Mouse (Mus musculus) lung, embryonic 16.5 days (tissue): ENCODE measurements at regions not wholly inside any gene's neighbourhood (a gene's known extent, or its start where the extent isn't known, plus 50 kb on each side); places are given as distances from the start of the nearest gene placed in this dataset.
A peak's percentile ranks its signal among the peaks of the same experiment; 100 is the strongest.

Source experiments
- ATAC-seq: fragments of 200-750 bp; cut with Nextera tagmentation; 2 replicates; pipeline ENCODE4 v1.8.0; 2017; ENCODE audit warnings: low read depth, mild to moderate bottlenecking, moderate library complexity
- H3K27ac ChIP-seq: fragments of 300-500 bp; sonication (generic); 2 replicates; pipeline ENCODE4 v1.5.1; 2014; ENCODE audit warnings: mild to moderate bottlenecking, control low read depth, low read length
- H3K27me3 ChIP-seq: fragments of 300-500 bp; sonication (generic); 2 replicates; pipeline ENCODE4 v1.6.1; 2014; ENCODE audit warnings: low read depth, low read length, mixed read lengths; ENCODE audit not compliant: control insufficient read depth, insufficient read depth
- H3K36me3 ChIP-seq: fragments of 300-500 bp; sonication (generic); 2 replicates; pipeline ENCODE4 v1.6.1; 2014; ENCODE audit warnings: low read length; ENCODE audit not compliant: control insufficient read depth, insufficient read depth
- H3K4me1 ChIP-seq: fragments of 300-500 bp; sonication (generic); replicated peaks from 2 replicates; pipeline ENCODE4 v1.6.1; 2014; ENCODE audit warnings: low read length, mixed read lengths; ENCODE audit not compliant: control insufficient read depth, insufficient read depth
- H3K4me2 ChIP-seq: fragments of 300-500 bp; sonication (generic); 2 replicates; pipeline ENCODE4 v1.6.1; 2014; ENCODE audit warnings: low read depth, low read length, control low read depth
- H3K4me3 ChIP-seq: fragments of 300-500 bp; sonication (generic); 2 replicates; pipeline ENCODE4 v1.5.1; 2014; ENCODE audit warnings: mild to moderate bottlenecking, low read length, control low read depth
- H3K9ac ChIP-seq: fragments of 300-500 bp; sonication (generic); 2 replicates; pipeline ENCODE4 v1.6.1; 2014; ENCODE audit warnings: low read length, control low read depth
- H3K9me3 ChIP-seq: fragments of 300-500 bp; sonication (generic); 2 replicates; pipeline ENCODE4 v1.6.1; 2016; ENCODE audit warnings: low read length; ENCODE audit not compliant: control insufficient read depth
- WGBS: fragments of 180-500 bp; shearing (Covaris S2); extraction: QIAGEN DNeasy Blood & Tissue Kit; methylation state at CpG from one replicate; pipeline ENCODE4 v1.1.7; 2014; 5-methylcytosine and 5-hydroxymethylcytosine counted together

DNA sequence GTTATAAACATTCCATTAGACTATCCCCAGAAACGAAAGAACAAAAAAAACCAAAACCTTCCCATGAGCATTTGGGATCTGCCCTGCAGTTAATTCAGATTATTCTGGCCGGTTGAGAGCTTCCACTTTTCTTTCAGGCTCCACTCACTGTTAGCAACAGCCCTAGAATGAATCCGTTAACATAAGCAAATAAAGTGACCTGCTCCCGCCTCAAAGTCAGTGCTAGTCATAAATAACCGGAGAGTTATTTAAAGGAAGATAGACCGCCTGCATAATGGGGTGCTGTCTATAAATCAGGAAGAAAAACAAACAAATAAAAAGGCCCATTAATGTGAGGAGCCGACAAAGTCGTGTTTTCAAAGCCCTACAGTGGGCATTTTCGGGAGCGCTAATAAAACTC lies 103.3 kb downstream of the Tbx4 start:
- H3K4me3 ChIP-seq, result peak overlapping the region; percentile 40
- no peak overlapping the region for H3K27ac ChIP-seq
- H3K4me2 ChIP-seq, result peak overlapping the region; percentile 66
- no peaks in the 10 kb centered on the region for H3K36me3 ChIP-seq
- ATAC-seq, result peak; percentile 37; the same call in 1 of the 2 replicates
- H3K27me3 ChIP-seq, result peaks cover 8% of the 10 kb centered on the region
- peak overlapping the region; percentile 52 for H3K9ac ChIP-seq
- WGBS, result 3% methylated on average over 10 of the region's 10 CpGs
- H3K4me1 ChIP-seq, result peaks cover 9% of the 10 kb centered on the region
- no peaks in the 10 kb centered on the region for H3K9me3 ChIP-seq

DNA sequence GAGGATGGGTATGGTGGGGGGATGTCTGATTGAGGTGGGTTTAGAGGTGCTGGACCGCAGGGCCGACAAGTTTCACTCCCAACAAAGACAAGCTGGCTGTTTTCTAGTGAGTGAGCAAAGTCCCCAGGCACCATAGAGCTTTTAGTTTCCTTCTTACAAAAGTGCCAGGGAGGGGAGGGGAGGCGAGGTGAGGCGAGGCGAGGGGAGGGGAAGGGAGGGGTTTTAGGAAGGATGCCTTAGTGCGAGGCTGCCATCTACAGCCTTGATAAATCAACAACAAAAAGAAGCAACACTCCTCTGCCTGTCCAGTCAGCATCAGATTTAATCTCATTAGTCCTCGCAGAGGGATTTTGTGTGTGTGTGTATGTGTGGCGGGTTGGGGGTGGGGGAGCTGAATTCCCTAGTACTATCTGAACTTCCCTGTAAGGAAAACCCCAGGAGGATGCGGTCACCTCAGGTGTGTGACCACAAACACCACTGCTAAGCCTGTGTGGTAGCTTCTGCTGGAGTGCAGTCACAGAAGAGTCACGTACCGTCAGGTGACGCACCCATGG lies 103.8 kb downstream of the Tbx4 start:
- WGBS, result 9% methylated on average over 10 of the region's 12 CpGs
- Histone ChIP-seq H3K36me3 (no peaks in the 10 kb centered on the region), H3K4me1 (peaks cover 11% of the 10 kb centered on the region), H3K4me3 (peak overlapping the region; percentile 40), H3K4me2 (peak overlapping the region; percentile 66), H3K9me3 (no peaks in the 10 kb centered on the region), H3K27ac (no peak overlapping the region), H3K27me3 (peaks cover 8% of the 10 kb centered on the region), H3K9ac (peak overlapping the region; percentile 52)
- peak; percentile 56 for ATAC-seq

DNA sequence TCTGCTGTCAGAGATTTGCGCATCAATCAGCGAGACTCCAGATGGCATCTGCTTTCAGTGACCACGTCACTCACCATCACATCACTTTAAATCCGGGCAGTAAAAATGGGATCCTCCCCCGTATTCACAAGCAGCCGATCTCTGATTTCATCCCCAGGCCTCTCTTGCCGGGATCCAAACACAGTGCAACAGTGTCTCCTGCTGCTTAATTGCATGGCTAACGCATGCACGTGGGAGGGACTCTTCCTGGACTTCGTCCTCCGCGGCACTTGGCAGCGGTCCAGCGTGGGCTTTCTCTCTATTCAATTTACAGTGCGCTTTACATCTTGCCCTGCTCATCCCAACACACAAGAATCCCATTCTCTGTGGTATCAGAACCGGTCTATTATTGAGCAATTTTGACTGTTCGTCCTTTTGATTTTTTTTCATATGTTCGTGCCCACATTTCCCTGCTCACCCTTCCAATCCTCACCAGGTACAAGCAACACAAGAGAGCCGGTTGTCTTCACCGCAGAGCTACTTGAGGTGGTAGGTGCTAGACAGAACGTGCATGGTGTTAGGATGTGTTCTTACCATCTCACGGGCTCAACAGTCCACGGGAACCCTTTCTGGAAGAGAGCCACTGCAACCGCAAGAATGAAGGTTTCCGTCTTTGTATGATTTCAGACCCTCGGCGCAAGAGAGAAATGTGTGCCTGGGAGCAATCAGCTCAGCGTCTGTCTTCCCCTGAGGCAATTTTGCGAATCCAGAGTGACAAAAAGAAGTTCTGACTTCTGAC lies 109.3 kb downstream of the Tbx4 start:
- 42% methylated on average over 29 of the region's 29 CpGs for WGBS
- Histone ChIP-seq H3K27me3 (no peaks in the 10 kb centered on the region; the same call in 1 of the 2 replicates), H3K4me3 (peak overlapping the region; percentile 38), H3K27ac (no peak overlapping the region), H3K36me3 (no peaks in the 10 kb centered on the region), H3K9ac (peak overlapping the region; percentile 17; the same call in 1 of the 2 replicates), H3K4me2 (peak overlapping the region; percentile 56), H3K9me3 (no peaks in the 10 kb centered on the region), H3K4me1 (0 out of 2 replicates have a peak, but pooled peaks cover 4% of the 10 kb centered on the region)
- peak; percentile 78 for ATAC-seq

DNA sequence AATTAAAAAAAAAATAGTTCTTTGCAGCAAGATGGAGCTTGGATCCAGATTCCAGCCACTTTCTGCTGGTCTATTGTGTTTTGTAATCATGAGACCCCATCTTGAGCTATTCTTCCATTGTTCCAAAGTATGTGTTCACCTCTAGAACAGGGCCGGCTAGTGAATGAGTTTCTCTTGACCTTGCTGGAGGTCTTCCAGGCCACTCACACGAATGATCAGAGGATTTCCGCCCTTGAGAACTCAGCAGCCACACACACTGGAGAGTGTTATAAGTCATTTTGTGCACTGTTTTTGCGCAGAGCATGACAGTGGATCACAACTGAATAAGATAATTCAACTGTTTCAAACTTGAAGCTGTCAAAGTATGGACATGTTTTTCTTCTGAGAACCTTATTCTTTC lies 110.5 kb downstream of the Tbx4 start:
- no peaks in the 10 kb centered on the region for H3K27me3 ChIP-seq
- ATAC-seq, result no peak

DNA sequence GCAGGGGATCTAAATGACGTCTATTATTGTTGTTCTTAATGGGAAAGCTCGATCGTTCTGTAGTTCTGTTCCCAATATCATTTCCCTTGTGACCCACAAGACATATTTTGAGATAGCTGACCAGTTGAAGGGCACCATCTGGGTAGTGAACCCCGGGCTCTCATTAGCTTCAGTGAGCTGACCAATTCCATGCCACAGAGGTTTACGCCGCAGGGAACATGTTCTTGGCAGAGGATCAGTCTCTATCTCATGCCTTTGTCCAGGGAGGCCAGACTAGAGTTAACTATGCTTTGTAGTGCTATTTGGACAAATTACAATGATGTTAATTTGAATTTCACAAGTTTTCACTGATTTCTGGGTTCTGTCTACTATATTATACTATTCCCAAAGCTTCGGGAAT lies 117.1 kb downstream of the Tbx4 start:
- no peak overlapping the region for H3K27ac ChIP-seq
- H3K4me3 ChIP-seq, result no peak overlapping the region
- H3K9me3 ChIP-seq, result no peaks in the 10 kb centered on the region
- ATAC-seq, result no peak
- H3K4me2 ChIP-seq, result no peak overlapping the region
- 63% methylated on average over 7 of the region's 7 CpGs for WGBS
- no peak overlapping the region for H3K9ac ChIP-seq
- no peaks in the 10 kb centered on the region for H3K27me3 ChIP-seq
- H3K36me3 ChIP-seq, result no peaks in the 10 kb centered on the region
- H3K4me1 ChIP-seq, result no peaks in the 10 kb centered on the region

More for the DNA sequence above, 110.5 kb downstream of the Tbx4 start:
- H3K9ac ChIP-seq, result no peak overlapping the region
- H3K27ac ChIP-seq, result no peak overlapping the region
- no peak overlapping the region for H3K4me2 ChIP-seq
- no peak overlapping the region for H3K4me3 ChIP-seq
- 70% methylated on average over 4 of the region's 4 CpGs for WGBS
- H3K4me1 ChIP-seq, result 0 out of 2 replicates have a peak, but pooled peaks cover 4% of the 10 kb centered on the region
- no peaks in the 10 kb centered on the region for H3K36me3 ChIP-seq
- no peaks in the 10 kb centered on the region for H3K9me3 ChIP-seq

DNA sequence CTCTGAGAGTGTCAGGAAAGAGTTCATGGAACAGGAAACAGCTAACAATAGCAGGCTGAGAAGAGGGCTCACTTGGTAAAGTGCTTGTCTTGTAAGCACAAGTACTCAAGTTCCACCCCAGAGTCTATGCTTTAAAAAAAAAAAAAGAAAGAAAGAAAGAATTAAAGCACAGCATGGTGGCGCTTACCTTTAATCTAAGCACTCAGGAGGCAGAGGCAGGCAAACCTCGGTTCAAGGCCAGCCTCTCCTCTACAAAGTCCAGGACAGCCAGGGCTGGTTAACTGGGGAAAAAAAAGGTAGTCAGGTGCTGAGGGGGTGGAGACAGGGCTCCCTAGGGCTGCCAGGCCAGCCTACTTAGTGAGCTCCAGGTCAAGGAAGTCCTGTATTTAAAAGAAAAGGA lies 119.1 kb downstream of the Tbx4 start:
- no peak for ATAC-seq
- H3K9ac ChIP-seq, result no peak overlapping the region
- H3K9me3 ChIP-seq, result no peaks in the 10 kb centered on the region
- H3K27me3 ChIP-seq, result no peaks in the 10 kb centered on the region
- no peaks in the 10 kb centered on the region for H3K36me3 ChIP-seq
- H3K4me1 ChIP-seq, result no peaks in the 10 kb centered on the region
- no peak overlapping the region for H3K27ac ChIP-seq
- H3K4me2 ChIP-seq, result no peak overlapping the region
- 79% methylated on average over 2 of the region's 2 CpGs for WGBS
- no peak overlapping the region for H3K4me3 ChIP-seq

DNA sequence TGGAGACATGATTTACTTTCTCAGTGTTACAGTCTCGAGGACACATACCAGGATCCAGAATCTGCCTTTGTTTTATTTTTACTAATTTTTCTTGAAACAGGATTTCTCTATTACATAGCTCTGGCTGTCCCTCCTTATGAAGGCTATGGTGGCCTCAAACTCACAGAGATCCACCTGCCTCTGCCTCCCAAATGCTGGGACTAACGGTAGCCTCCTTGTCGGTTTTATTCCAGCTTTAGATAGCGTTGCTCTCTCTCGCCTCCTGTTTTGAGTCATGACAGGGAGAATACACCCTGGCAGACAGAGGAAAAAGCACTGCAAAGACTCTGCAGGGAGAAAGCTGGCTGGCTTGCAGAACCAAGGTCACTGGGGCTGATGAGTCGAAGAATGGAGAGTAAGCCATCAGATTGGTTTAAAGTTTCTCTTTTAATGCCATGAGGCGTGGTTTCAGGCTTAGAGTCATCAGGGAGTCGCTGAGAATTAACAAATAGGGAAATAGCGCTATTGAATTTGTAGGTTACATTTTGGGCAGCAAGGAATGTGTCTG lies 119.8 kb downstream of the Tbx4 start:
- no peaks in the 10 kb centered on the region for H3K27me3 ChIP-seq
- H3K4me2 ChIP-seq, result no peak overlapping the region
- H3K4me3 ChIP-seq, result no peak overlapping the region
- no peak overlapping the region for H3K27ac ChIP-seq
- H3K9ac ChIP-seq, result no peak overlapping the region
- no peaks in the 10 kb centered on the region for H3K9me3 ChIP-seq
- WGBS, result 78% methylated on average over 9 of the region's 9 CpGs
- H3K4me1 ChIP-seq, result no peaks in the 10 kb centered on the region
- H3K36me3 ChIP-seq, result no peaks in the 10 kb centered on the region
- ATAC-seq, result no peak

DNA sequence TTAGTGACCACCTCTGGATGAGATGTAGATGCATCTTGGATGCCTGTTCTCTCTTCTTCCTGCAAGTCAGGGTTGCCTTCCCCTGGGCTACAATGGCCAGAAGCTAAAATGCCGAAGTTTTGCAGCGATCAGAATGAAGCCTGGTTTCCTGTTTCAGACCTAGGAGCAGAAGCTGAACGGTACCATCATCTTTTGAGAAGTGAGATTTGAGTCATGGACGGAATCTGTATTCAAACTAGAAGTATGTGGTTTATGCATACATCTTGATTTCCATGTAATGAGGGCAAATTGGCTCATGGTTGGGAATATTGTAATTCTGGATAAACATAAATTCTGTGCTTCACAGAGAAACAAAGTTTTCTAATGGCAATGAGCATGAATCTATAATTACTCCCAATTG lies 120.6 kb downstream of the Tbx4 start:
- 76% methylated on average over 4 of the region's 4 CpGs for WGBS
- H3K4me1 ChIP-seq, result no peaks in the 10 kb centered on the region
- no peak overlapping the region for H3K27ac ChIP-seq
- no peak overlapping the region for H3K9ac ChIP-seq
- no peak for ATAC-seq
- no peaks in the 10 kb centered on the region for H3K27me3 ChIP-seq
- H3K4me3 ChIP-seq, result no peak overlapping the region
- H3K4me2 ChIP-seq, result no peak overlapping the region
- no peaks in the 10 kb centered on the region for H3K9me3 ChIP-seq
- no peaks in the 10 kb centered on the region for H3K36me3 ChIP-seq
